Mouse (Mus musculus): ENCODE measurements around the gene Kansl1l. TPM values are rescaled to one million over a fixed set of nuclear protein-coding genes. Genes with fewer than 3 reads are reported as not detected.

Gene Kansl1l
- polyA plus RNA-seq, 1 experiment from 2014 or later = 22.4 TPM

GRCm38 (mm10) chr1:66815941-66816777, 1.2 kb downstream of the Kansl1l start:
- H3K27me3 ChIP-seq = peaks cover 6% of the 10 kb centered on the region; the same call in 1 of the 2 replicates
- H3K4me2 ChIP-seq (replicated peaks) = peak overlapping the region; percentile 73
- H3K9ac ChIP-seq = peak overlapping the region; percentile 80
- H3K9me3 ChIP-seq = no peaks in the 10 kb centered on the region
- peaks cover 16% of the 10 kb centered on the region for H3K4me1 ChIP-seq
- peak overlapping the region; percentile 74 for H3K4me3 ChIP-seq
- H3K36me3 ChIP-seq = no peaks in the 10 kb centered on the region
- ATAC-seq (ENCODE audit: low FRiP score, low read depth) = peak; percentile 49
- under 1% methylated on average over 39 of the region's 39 CpGs for WGBS
- peak overlapping the region; percentile 98 for H3K27ac ChIP-seq

- H3K4me2 ChIP-seq (replicated peaks) = peak overlapping the region; percentile 73
- H3K27ac ChIP-seq = no peak overlapping the region
- H3K27me3 ChIP-seq = peaks cover 6% of the 10 kb centered on the region; the same call in 1 of the 2 replicates
- H3K36me3 ChIP-seq = no peaks in the 10 kb centered on the region
- H3K4me1 ChIP-seq = peaks cover 14% of the 10 kb centered on the region
- ATAC-seq (ENCODE audit: low FRiP score, low read depth) = no peak
- WGBS = 44% methylated on average over 8 of the region's 8 CpGs
- H3K9ac ChIP-seq = no peak overlapping the region
- H3K9me3 ChIP-seq = no peaks in the 10 kb centered on the region
- peak overlapping the region; percentile 22; the same call in 1 of the 2 replicates for H3K4me3 ChIP-seq
Measured at GRCm38 (mm10) chr1:66814756-66815155, 2.6 kb downstream of the Kansl1l start.

- Histone ChIP-seq H3K4me2 (replicated peaks) (no peak overlapping the region), H3K4me1 (peaks cover 16% of the 10 kb centered on the region), H3K4me3 (no peak overlapping the region), H3K9ac (no peak overlapping the region), H3K9me3 (no peaks in the 10 kb centered on the region), H3K27ac (no peak overlapping the region), H3K36me3 (no peaks in the 10 kb centered on the region), H3K27me3 (no peaks in the 10 kb centered on the region)
- 78% methylated on average over 1 of the region's 1 CpGs for WGBS
- ATAC-seq (ENCODE audit: low FRiP score, low read depth) = no peak
Measured at GRCm38 (mm10) chr1:66813191-66813590, 4.2 kb downstream of the Kansl1l start.

GRCm38 (mm10) chr1:66806821-66807220, 10.5 kb downstream of the Kansl1l start:
- H3K9ac ChIP-seq = no peak overlapping the region
- WGBS = 50% methylated on average over 1 of the region's 1 CpGs

GRCm38 (mm10) chr1:66805408-66805807, 12.0 kb downstream of the Kansl1l start:
- Histone ChIP-seq H3K4me2 (replicated peaks) (no peak overlapping the region), H3K27ac (no peak overlapping the region), H3K9ac (no peak overlapping the region), H3K9me3 (no peaks in the 10 kb centered on the region), H3K27me3 (no peaks in the 10 kb centered on the region), H3K4me3 (no peak overlapping the region), H3K4me1 (peaks cover 6% of the 10 kb centered on the region; the same call in 1 of the 2 replicates), H3K36me3 (peaks cover 9% of the 10 kb centered on the region)
- ATAC-seq (ENCODE audit: low FRiP score, low read depth) = no peak
- WGBS = 65% methylated on average over 1 of the region's 1 CpGs

More at GRCm38 (mm10) chr1:66806821-66807220, 10.5 kb downstream of the Kansl1l start:
- Histone ChIP-seq H3K4me2 (replicated peaks) (no peak overlapping the region), H3K27me3 (no peaks in the 10 kb centered on the region), H3K9me3 (no peaks in the 10 kb centered on the region), H3K27ac (no peak overlapping the region), H3K4me1 (peaks cover 6% of the 10 kb centered on the region; the same call in 1 of the 2 replicates), H3K4me3 (no peak overlapping the region), H3K36me3 (no peaks in the 10 kb centered on the region)
- no peak for ATAC-seq (ENCODE audit: low FRiP score, low read depth)

GRCm38 (mm10) chr1:66804710-66805109, 12.7 kb downstream of the Kansl1l start:
- no peak for ATAC-seq (ENCODE audit: low FRiP score, low read depth)
- H3K27ac ChIP-seq = no peak overlapping the region
- H3K27me3 ChIP-seq = no peaks in the 10 kb centered on the region
- no peak overlapping the region for H3K4me3 ChIP-seq
- no peak overlapping the region for H3K9ac ChIP-seq
- H3K4me1 ChIP-seq = peaks cover under 1% of the 10 kb centered on the region; the same call in 1 of the 2 replicates
- H3K4me2 ChIP-seq (replicated peaks) = no peak overlapping the region
- H3K9me3 ChIP-seq = no peaks in the 10 kb centered on the region
- peaks cover 16% of the 10 kb centered on the region for H3K36me3 ChIP-seq
- WGBS = 63% methylated on average over 5 of the region's 5 CpGs

GRCm38 (mm10) chr1:66797962-66798361, 19.4 kb downstream of the Kansl1l start:
- H3K4me2 ChIP-seq (replicated peaks) = no peak overlapping the region
- no peaks in the 10 kb centered on the region for H3K27me3 ChIP-seq
- H3K36me3 ChIP-seq = peaks cover 38% of the 10 kb centered on the region
- no peak for ATAC-seq (ENCODE audit: low FRiP score, low read depth)
- H3K27ac ChIP-seq = no peak overlapping the region
- H3K4me1 ChIP-seq = no peaks in the 10 kb centered on the region
- H3K4me3 ChIP-seq = no peak overlapping the region
- WGBS = 71% methylated on average over 2 of the region's 2 CpGs
- no peak overlapping the region for H3K9ac ChIP-seq
- H3K9me3 ChIP-seq = no peaks in the 10 kb centered on the region

GRCm38 (mm10) chr1:66792838-66793466, 24.4 kb downstream of the Kansl1l start:
- Histone ChIP-seq H3K4me3 (no peak overlapping the region), H3K9me3 (no peaks in the 10 kb centered on the region), H3K9ac (no peak overlapping the region), H3K4me2 (replicated peaks) (no peak overlapping the region), H3K27ac (no peak overlapping the region), H3K4me1 (peaks cover 2% of the 10 kb centered on the region; the same call in 1 of the 2 replicates), H3K36me3 (peaks cover 12% of the 10 kb centered on the region; the same call in 1 of the 2 replicates), H3K27me3 (no peaks in the 10 kb centered on the region)
- no peak for ATAC-seq (ENCODE audit: low FRiP score, low read depth)
- WGBS = 89% methylated on average over 2 of the region's 2 CpGs

- Histone ChIP-seq H3K36me3 (peaks cover 1% of the 10 kb centered on the region; the same call in 1 of the 2 replicates), H3K4me3 (no peak overlapping the region), H3K9ac (no peak overlapping the region), H3K4me1 (peaks cover 8% of the 10 kb centered on the region; the same call in 1 of the 2 replicates), H3K4me2 (replicated peaks) (no peak overlapping the region), H3K27me3 (no peaks in the 10 kb centered on the region), H3K27ac (no peak overlapping the region), H3K9me3 (no peaks in the 10 kb centered on the region)
- no peak for ATAC-seq (ENCODE audit: low FRiP score, low read depth)
- whole genome bisulfite sequencing = 20% methylated on average over 2 of the region's 2 CpGs
Measured at GRCm38 (mm10) chr1:66782296-66782695, 35.1 kb downstream of the Kansl1l start.

- Histone ChIP-seq H3K4me2 (replicated peaks) (no peak overlapping the region), H3K9me3 (no peaks in the 10 kb centered on the region), H3K4me1 (peaks cover 8% of the 10 kb centered on the region; the same call in 1 of the 2 replicates), H3K27me3 (no peaks in the 10 kb centered on the region), H3K9ac (no peak overlapping the region), H3K4me3 (no peak overlapping the region), H3K36me3 (peaks cover 2% of the 10 kb centered on the region; the same call in 1 of the 2 replicates), H3K27ac (no peak overlapping the region)
- no peak for ATAC-seq (ENCODE audit: low FRiP score, low read depth)
- WGBS = 87% methylated on average over 4 of the region's 4 CpGs
Measured at GRCm38 (mm10) chr1:66781027-66781426, 36.3 kb downstream of the Kansl1l start.

GRCm38 (mm10) chr1:66778798-66779197, 38.6 kb downstream of the Kansl1l start:
- 93% methylated on average over 1 of the region's 1 CpGs for WGBS

GRCm38 (mm10) chr1:66777878-66778277, 39.5 kb downstream of the Kansl1l start:
- ATAC-seq (ENCODE audit: low FRiP score, low read depth) = no peak
- no peak overlapping the region for H3K4me2 ChIP-seq (replicated peaks)
- no peak overlapping the region for H3K9ac ChIP-seq
- WGBS = 65% methylated on average over 2 of the region's 2 CpGs
- peaks cover 8% of the 10 kb centered on the region; the same call in 1 of the 2 replicates for H3K4me1 ChIP-seq
- no peak overlapping the region for H3K27ac ChIP-seq
- H3K36me3 ChIP-seq = peaks cover 11% of the 10 kb centered on the region
- H3K9me3 ChIP-seq = no peaks in the 10 kb centered on the region
- no peaks in the 10 kb centered on the region for H3K27me3 ChIP-seq
- H3K4me3 ChIP-seq = no peak overlapping the region

More at GRCm38 (mm10) chr1:66778798-66779197, 38.6 kb downstream of the Kansl1l start:
- peaks cover 8% of the 10 kb centered on the region; the same call in 1 of the 2 replicates for H3K4me1 ChIP-seq
- H3K27ac ChIP-seq = no peak overlapping the region
- no peaks in the 10 kb centered on the region for H3K27me3 ChIP-seq
- no peaks in the 10 kb centered on the region for H3K9me3 ChIP-seq
- no peak for ATAC-seq (ENCODE audit: low FRiP score, low read depth)
- no peak overlapping the region for H3K4me3 ChIP-seq
- H3K9ac ChIP-seq = no peak overlapping the region
- peaks cover 2% of the 10 kb centered on the region; the same call in 1 of the 2 replicates for H3K36me3 ChIP-seq
- H3K4me2 ChIP-seq (replicated peaks) = no peak overlapping the region
